ENCODE assay signal across 21 mouse cellular contexts in genomic region chr7:75577353-75577752, GRCm38 (mm10).
DNase-seq lines count a peak whose midpoint lies in the region; ATAC-seq and TF ChIP-seq lines count a peak whose summit lies in the region.
"Had no signal": no experiment of that assay in that cellular context is flagged by ENCODE, and none has a peak within 500 bp of the region (broad histone marks: within the 10 kb centered on the region; RNA-seq: fewer than 3 reads in every experiment).

No protein-coding gene starts in this region.

- peak; percentile 73; the same call in 1 of the 2 replicates for TF ChIP-seq EP300 in lung, postnatal 0 days (IDR thresholded peaks at IDR 0.05)

- ATAC-seq in heart, embryonic 11.5 days (replicated peaks; ENCODE audit: insufficient number of reproducible peaks, low FRiP score, low TSS enrichment), result no peak
- ATAC-seq in lung, postnatal 0 days, result 0 out of 2 replicates have a peak, but pooled peaks have one; percentile 29
- ATAC-seq: midbrain, embryonic 15.5 days; Patski had no signal

- no peak overlapping the region for H3K4me3 ChIP-seq in brown adipose tissue, adult 24 weeks (ENCODE audit: insufficient read depth, low read depth, low read length)
- H3K4me3 ChIP-seq in heart, embryonic 11.5 days (ENCODE audit: low read depth, low read length), result no peak overlapping the region
- no peak overlapping the region for H3K4me3 ChIP-seq in lung, postnatal 0 days (ENCODE audit: low read depth, low read length)
- H3K4me3 ChIP-seq: embryonic facial prominence, embryonic 15.5 days; forebrain, embryonic 10.5 days; hindbrain, embryonic 10.5 days; limb, embryonic 15.5 days; megakaryocyte, embryonic 14.5 days; midbrain, embryonic 15.5 days; stomach, embryonic 15.5 days had no signal

- TF ChIP-seq CTCF in lung, postnatal 0 days (IDR thresholded peaks at IDR 0.05), result no peak

- no peak overlapping the region for H3K9ac ChIP-seq in heart, embryonic 11.5 days (ENCODE audit: low read depth, low read length)
- no peak overlapping the region for H3K9ac ChIP-seq in lung, postnatal 0 days (replicated peaks; ENCODE audit: low read depth)
- H3K9ac ChIP-seq: embryonic facial prominence, embryonic 15.5 days; limb, embryonic 15.5 days; midbrain, embryonic 15.5 days; stomach, embryonic 15.5 days had no signal

- H3K4me2 ChIP-seq in heart, embryonic 11.5 days, result no peak overlapping the region
- H3K4me2 ChIP-seq in lung, postnatal 0 days (replicated peaks; ENCODE audit: low read depth, low read length), result no peak overlapping the region
- H3K4me2 ChIP-seq: embryonic facial prominence, embryonic 15.5 days; limb, embryonic 15.5 days; midbrain, embryonic 15.5 days; stomach, embryonic 15.5 days had no signal

- H3K4me1 ChIP-seq in brown adipose tissue, adult 24 weeks (ENCODE audit: control insufficient read depth, insufficient read depth, insufficient read length, low read length), result peaks cover 14% of the 10 kb centered on the region; the same call in 1 of the 2 replicates
- peaks cover 26% of the 10 kb centered on the region for H3K4me1 ChIP-seq in heart, embryonic 11.5 days (ENCODE audit: control insufficient read depth, insufficient read depth, low read length)
- peaks cover 10% of the 10 kb centered on the region; the same call in 1 of the 2 replicates for H3K4me1 ChIP-seq in lung, postnatal 0 days (ENCODE audit: insufficient read depth, low read depth, low read length)
- H3K4me1 ChIP-seq: hindbrain, embryonic 10.5 days; midbrain, embryonic 15.5 days had no signal

- H3K9me3 ChIP-seq in heart, embryonic 11.5 days (replicated peaks; ENCODE audit: control insufficient read depth, low read length), result no peaks in the 10 kb centered on the region
- no peaks in the 10 kb centered on the region for H3K9me3 ChIP-seq in lung, postnatal 0 days (ENCODE audit: low read length)
- H3K9me3 ChIP-seq: embryonic facial prominence, embryonic 15.5 days; forebrain, embryonic 10.5 days; hindbrain, embryonic 10.5 days; limb, embryonic 15.5 days; megakaryocyte, embryonic 14.5 days; midbrain, embryonic 15.5 days; stomach, embryonic 15.5 days had no signal

- H3K27ac ChIP-seq in brown adipose tissue, adult 24 weeks (replicated peaks; ENCODE audit: low read depth, low read length), result 0 out of 2 replicates have a peak overlapping the region, but pooled peaks have one; percentile 17
- 0 out of 2 replicates have a peak overlapping the region, but pooled peaks have one; percentile 29 for H3K27ac ChIP-seq in heart, embryonic 11.5 days (ENCODE audit: low read depth, low read length)
- H3K27ac ChIP-seq in lung, postnatal 0 days (ENCODE audit: low read length), result no peak overlapping the region
- H3K27ac ChIP-seq: embryonic facial prominence, embryonic 15.5 days; forebrain, embryonic 10.5 days; hindbrain, embryonic 10.5 days; limb, embryonic 15.5 days; midbrain, embryonic 15.5 days; stomach, embryonic 15.5 days had no signal

- 78% methylated on average over 6 of the region's 6 CpGs for WGBS in heart, embryonic 11.5 days (ENCODE audit: insufficient replicate concordance)
- WGBS in lung, postnatal 0 days, result 58% methylated on average over 6 of the region's 6 CpGs

- intact Hi-C loops in left cerebral cortex, postnatal 10 days (cut with DNase I), result no loop called here

- DNase-seq in kidney, postnatal 14 days, result peak; percentile 27
- DNase-seq in kidney, adult 8-10 months, result no peak
- peak; percentile 53 for DNase-seq in lung, postnatal 0 days (ENCODE audit: low spot score)
- no peak for DNase-seq in spleen, postnatal 10 days (ENCODE audit: low spot score in 2 of 2)
- no peak for DNase-seq in left cerebral cortex, postnatal 10 days (ENCODE audit: extremely low spot score in 1 of 2, low spot score in 2 of 2)
- DNase-seq in adipocyte (ENCODE audit: low spot score), result no peak
- DNase-seq: cerebellum, postnatal 14 days; embryo, embryonic 11 days; gastrocnemius, postnatal 36 days; layer of hippocampus, adult 9-11 months; right cerebral cortex, adult 18-20 months had no signal

- H3K27me3 ChIP-seq in heart, embryonic 11.5 days (ENCODE audit: control insufficient read depth, insufficient read depth, low read length), result no peaks in the 10 kb centered on the region
- no peaks in the 10 kb centered on the region for H3K27me3 ChIP-seq in lung, postnatal 0 days (replicated peaks; ENCODE audit: insufficient read depth, low read length)
- H3K27me3 ChIP-seq: embryonic facial prominence, embryonic 15.5 days; limb, embryonic 15.5 days; megakaryocyte, embryonic 14.5 days; midbrain, embryonic 15.5 days; Patski; stomach, embryonic 15.5 days had no signal

- H3K36me3 ChIP-seq in heart, embryonic 11.5 days (ENCODE audit: control insufficient read depth, insufficient read depth, low read length), result 0 out of 2 replicates have a peak, but pooled peaks cover 3% of the 10 kb centered on the region
- H3K36me3 ChIP-seq in lung, postnatal 0 days (ENCODE audit: insufficient read depth, low read length), result no peaks in the 10 kb centered on the region
- H3K36me3 ChIP-seq: midbrain, embryonic 15.5 days; stomach, embryonic 15.5 days had no signal

Comparison
In these comparisons a context has a peak if more than half of its experiments do, and no peak if none do; other contexts are left out.
1. DNase-seq: peak in kidney, postnatal 14 days (single experiment) and lung, postnatal 0 days (single experiment); none in kidney, adult 8-10 months (0 of 2), spleen, postnatal 10 days (0 of 2), left cerebral cortex, postnatal 10 days (0 of 2) and adipocyte (single experiment).